Mouse (Mus musculus) cerebellum, adult 8-10 months (tissue): Measurements from ENCODE around the gene Srgap1.

Experiments
- DNase-seq: peaks from one replicate; pipeline ENCODE4 v3.0.0; 2022

The Srgap1 gene

DNA sequence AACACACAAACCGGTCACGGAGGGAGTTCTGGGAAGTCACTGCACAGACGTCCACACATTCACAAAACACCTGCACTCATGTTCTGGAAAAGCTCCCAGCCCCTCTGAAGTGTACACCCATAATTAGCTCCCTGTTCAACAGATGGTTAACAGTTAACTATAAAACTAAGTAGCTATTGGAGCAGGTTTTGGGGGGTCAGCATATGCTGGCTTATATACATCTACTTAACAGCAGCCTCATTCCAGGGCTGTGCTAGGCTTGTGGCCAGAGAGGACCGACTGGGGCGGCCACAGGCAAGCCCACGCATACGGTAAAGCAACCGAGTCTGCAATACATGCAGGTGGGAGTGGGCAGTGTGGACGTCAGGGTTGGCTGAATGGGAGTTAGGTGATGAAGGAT, 169.2 kb downstream of the Srgap1 start:
- no peak for DNase-seq

DNA sequence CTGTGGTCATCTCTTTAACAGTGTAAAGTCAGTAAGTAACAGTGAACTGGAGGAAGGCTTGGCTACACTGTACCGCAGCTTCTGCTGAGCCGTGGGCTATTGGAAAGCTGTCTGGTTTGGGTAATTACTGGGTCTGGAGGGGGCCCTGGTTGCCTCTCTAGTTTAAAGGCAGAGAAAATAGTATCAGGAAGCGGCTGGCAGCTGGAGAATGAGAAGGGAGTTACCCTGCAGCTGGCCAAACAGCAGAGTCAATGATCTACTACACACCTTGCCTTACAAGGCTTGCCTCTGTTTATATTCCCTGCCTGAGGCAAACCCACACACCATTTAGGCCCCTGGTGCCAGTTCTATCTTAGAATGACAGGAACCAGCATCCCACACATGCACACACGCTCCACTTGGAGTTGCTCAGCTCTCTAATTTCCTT, 174.0 kb downstream of the Srgap1 start:
- DNase-seq, result no peak

DNA sequence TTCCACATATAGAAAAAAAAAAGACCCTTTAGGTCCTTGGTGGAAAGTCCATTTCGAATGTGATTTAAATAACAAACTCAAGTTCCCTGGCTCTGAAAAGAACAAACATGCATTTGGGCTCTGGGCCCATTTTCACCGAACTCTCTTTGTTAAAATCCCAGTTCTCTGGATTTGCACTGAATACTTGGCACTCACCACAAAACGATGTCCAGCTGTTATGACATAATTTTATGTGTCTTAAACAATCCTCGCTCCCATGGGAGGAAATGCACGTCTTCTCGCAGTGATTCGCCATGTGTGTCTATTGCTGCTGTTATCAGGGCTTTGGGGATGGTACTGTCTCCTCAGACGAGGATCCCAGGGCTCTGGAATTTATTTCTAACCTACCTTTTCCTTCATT, 177.2 kb downstream of the Srgap1 start:
- DNase-seq, result no peak

- DNase-seq, result no peak
These were observed 178.9 kb downstream of the Srgap1 start for GRCm38 (mm10) chr10:121868255-121868654.

DNA sequence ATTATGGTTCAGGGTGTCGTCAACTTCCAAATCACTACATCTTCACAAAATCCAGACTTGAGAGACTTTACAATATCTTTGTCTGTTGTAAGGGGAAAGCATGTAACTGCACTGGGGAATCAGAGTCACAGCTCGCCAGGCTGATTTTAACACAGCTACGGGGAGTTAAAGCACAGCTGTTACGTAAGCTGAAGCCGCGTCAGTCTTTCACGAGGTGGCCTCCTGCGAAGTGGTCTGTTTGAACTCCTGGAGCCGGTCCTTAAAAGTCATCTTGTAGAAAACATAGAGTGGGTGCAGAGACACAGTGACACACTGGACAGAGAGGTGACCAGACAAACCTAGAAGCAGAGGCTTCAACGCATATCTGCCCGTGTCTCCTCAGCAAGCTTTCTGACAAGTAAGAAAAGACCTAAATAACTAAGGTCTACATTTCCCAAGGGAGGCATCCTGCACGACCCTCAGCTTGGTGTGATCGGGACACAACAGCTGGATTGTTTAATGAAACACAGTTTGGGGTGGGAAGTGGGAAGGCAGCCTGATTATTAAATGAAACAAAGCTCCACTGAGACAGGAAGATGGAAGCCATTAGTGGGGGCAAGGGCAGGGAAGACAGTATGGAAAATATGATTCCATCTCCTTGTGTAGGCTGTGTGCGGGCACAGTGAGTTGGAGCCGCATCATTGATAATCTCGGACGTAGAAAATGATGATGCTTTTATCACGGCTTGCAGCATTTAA, 181.4 kb downstream of the Srgap1 start:
- DNase-seq, result no peak

DNA sequence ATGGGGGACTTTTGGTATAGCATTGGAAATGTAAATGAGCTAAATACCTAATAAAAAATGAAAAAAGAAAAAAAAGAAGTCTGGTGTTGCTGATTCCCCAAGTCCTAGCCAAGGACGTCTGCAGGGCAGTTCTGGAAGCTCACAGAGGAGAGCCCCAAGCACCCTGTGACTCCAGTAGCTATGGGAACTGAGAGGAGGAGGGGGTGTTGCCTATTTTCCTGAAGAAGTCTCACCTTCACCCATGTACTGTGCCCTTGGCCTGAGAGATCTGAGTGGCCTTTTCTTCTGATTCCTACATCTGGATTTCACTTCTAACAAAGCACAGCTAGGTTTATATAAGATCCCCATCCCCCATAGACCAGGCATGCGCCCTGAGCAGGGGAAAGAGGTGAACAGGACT, 186.2 kb downstream of the Srgap1 start:
- no peak for DNase-seq

DNA sequence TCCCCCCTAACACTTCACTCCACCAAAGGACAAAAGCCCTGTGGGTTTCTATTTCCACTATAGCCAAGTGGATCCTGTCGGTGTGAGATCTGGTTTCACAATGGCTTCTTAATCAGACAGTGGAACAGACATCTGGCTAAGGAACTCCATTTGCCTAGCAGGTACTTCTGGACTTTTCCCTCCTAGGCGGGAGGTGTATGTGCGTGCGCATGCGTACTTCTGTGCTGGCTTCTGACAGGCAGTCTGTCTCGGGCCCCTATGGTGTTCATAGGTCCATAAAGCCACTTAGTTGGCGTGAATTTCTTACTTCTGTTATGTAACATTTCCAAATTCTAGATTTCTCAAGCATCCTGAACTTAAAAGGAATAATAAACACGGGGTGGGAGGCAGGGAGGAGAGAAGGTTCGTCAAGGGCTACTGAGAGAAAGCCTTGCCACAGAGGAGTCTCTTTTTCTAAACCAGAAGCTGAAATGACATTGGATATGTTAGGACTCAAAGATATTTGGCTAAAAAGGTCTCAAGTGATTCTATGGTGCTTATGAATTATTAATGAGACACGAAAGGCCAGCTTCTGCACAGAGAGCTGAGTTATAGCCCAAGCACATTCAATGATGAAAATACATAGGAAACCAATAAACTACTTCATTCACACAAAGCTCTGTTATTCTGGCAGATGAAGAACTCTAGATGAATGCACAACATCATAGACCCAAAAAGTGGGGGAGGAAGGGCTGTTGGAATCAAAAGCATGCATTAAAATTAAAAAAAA, 187.1 kb downstream of the Srgap1 start:
- DNase-seq, result no peak

- DNase-seq, result no peak
These were observed 188.2 kb downstream of the Srgap1 start for GRCm38 (mm10) chr10:121858911-121859310.

GRCm38 (mm10) chr10:121858086-121858485, 189.0 kb downstream of the Srgap1 start:
- DNase-seq, result no peak

DNA sequence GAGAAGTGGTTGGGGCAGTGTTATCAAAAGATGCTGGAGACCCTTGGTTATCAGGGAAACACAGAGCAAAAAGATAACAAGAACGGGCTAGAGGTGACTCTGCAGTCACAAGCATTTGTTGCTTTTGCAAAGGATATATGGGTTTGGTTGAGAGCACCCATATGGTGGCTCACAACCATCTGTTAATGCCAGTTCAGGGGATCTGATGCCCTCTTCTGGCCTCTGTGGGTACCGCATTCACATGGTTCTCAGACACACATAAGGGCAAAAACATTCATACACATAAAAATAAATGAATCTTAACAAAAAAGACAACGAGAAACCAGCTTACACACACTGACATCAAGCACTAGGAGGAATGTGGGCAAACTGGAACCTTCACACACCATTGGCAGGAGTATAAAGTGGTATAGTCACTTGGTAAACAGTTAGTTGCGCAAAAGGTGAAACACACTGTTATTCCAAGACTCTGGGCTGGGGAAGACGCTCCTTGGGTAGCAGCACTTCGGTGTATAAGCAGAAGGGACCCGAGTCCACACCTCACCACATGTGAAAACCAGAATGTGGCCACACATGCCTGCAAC, 191.2 kb downstream of the Srgap1 start:
- DNase-seq, result no peak

- no peak for DNase-seq
These were observed 193.7 kb downstream of the Srgap1 start for GRCm38 (mm10) chr10:121853385-121853808.

DNA sequence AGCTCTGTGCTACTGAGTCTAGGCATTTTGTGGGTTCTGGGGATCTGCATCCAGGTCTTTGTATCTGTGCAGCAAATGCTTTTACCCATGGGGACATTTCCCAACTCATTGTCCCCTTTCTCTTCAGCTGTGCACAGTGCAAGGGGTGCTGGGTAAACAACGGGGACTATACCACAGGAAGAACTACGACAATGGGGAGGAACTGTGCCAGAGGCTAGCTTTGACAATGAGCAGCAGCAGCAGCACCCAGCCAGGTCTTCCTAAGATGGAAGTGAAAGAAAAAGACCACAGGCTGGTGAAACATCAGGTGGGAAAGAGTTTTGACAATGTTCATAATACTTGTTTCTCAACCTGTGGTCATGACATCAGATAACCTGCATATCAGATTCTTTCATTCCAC, 197.6 kb downstream of the Srgap1 start:
- no peak for DNase-seq

DNA sequence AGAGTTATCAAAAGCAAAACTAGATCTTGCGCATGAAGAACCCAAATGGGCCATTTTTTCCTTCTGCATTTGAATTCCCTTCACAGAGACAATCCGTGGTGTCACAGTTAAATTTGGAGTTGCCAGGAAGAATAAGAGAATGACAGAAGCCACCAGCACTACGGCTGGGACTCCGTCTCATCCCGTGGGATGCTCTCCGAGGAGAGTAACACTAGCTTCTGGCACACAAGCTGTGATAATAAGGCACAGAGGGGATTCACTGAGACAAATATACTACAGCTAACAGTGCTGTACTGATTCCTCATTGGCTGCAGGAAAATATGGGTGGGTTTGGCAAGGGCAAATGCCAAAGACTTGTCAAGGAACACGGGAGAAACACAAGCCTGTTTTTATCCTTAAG, 201.4 kb downstream of the Srgap1 start:
- DNase-seq, result no peak

GRCm38 (mm10) chr10:121837166-121837898, 209.8 kb downstream of the Srgap1 start:
- DNase-seq, result no peak

DNA sequence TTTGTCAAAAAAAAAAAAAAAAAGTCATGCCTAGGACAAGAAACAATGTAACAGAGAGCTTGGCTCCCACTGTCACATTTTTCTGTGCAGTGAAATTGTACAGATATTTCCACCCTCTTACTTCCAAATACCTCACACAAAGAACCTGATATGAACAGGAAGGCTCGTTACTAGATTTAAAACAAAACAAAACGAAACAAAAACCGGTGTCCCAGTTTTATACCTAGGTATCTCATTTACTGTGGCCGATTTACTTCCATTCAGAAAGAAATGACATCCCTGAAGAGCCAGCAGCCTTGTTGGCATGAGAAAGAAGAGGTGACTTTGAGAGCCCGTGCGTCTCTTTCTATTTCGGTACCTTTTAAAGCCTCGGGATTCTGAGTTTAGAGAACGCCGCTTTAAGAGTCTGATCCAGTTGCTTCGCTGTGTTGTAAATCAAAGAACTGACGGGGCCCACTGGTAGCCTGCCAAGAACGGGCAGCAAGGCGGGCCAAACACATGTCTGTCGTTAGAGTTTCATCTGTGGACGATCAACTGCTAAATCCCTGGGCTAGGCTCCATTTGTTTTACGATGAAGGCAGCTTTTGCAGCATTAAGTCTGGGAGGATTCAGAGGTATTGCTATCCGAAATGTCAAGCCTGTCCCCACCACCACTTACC, 210.5 kb downstream of the Srgap1 start:
- DNase-seq, result peak; percentile 10

DNA sequence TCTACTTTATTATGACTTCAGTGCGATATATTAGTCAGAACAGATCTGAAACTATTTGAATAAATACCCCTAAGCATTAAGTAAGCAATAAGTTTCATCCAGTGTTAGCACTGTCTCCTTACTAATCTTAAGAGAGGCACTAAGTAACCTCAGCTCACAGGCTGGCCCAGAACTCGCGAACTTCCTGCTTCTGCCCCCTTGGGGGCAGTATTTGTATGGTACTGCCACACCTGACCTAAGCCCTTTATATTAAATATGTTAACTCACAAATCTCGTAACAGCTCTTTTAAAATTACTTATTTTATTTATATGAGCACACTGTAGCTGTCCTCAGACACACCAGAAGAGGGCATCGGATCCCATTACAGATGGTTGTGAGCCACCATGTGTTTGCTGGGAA, 213.7 kb downstream of the Srgap1 start:
- DNase-seq, result no peak

- no peak for DNase-seq
These were observed 216.5 kb downstream of the Srgap1 start for GRCm38 (mm10) chr10:121830335-121831307.

- no peak for DNase-seq
These were observed 217.3 kb downstream of the Srgap1 start for GRCm38 (mm10) chr10:121829800-121830303.

DNA sequence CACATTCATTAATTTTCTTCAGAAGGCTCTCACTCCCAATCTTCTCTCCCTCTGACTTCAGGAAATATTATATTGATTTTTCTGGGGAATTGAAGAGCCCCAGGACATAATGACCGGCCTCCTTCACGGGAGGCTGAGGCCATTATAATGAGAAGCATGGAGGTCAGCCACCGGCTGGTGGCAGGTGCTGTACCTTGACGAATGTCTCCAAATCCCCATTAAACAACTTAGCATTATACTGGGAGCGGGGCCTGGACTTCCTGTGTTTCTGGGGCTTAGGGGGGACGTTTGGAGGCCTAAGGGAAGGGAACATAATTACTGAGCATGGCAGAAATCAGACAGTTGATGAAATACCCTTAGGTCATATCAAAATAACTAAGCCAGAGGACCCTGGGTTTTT, 218.1 kb downstream of the Srgap1 start:
- no peak for DNase-seq

GRCm38 (mm10) chr10:121822674-121823073, 224.4 kb downstream of the Srgap1 start:
- DNase-seq, result no peak

GRCm38 (mm10) chr10:121820846-121821245, 226.3 kb downstream of the Srgap1 start:
- no peak for DNase-seq
